Mouse (Mus musculus) spleen, adult 12 weeks (tissue): Measurements from ENCODE around the gene Cxcr5.
"Not testable (repeated sequence)": the region's sequence is repeated elsewhere in the genome, so short reads cannot be mapped to it uniquely, and the experiment has no call there.

Experiments
- DNase-seq: peaks from one replicate; pipeline ENCODE4 v3.0.0; 2022; ENCODE audit warnings: low spot score

The Cxcr5 gene

DNA sequence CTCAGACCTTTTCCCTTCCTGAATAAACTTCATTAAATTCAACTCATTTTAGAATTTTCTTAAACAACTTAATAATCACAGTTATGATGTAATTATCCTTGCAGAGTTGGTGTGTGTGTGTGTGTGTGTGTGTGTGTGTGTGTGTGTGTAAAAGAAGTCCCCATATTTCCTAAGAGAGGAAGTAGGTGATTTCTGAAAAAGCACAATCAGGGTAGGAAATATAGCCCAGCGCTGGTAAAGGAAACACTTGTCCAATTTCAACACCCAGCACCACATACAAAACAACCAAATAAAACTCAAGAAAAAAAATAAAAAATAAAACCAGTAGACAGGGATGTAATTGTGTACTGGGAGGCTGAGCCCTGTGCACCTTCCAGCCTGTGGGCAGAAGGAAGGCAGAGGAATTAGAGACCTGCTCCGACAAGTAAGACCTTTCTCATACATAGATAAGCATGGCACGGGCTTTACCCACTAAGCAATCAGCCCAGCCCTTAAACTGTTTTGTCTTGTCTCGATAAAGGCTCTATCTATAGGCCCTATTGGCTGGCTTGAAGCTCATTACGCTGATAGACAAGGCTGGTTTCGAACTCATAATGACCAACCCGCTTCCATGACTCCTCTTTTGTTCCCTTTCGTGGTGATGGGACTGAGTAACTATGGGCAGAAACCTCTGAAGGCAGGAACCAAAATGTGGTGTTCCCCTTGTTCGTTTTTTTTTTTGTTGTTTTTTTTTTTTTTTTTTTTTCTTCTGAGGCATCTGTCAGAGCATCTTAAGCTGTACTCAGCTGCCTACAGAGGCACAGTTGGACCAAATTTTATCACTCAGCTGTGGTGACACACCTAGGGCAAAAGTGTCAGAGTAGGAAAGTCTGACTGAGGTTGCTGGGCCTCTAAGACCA is 25.8 kb upstream of the Cxcr5 start:
- no peak for DNase-seq

DNA sequence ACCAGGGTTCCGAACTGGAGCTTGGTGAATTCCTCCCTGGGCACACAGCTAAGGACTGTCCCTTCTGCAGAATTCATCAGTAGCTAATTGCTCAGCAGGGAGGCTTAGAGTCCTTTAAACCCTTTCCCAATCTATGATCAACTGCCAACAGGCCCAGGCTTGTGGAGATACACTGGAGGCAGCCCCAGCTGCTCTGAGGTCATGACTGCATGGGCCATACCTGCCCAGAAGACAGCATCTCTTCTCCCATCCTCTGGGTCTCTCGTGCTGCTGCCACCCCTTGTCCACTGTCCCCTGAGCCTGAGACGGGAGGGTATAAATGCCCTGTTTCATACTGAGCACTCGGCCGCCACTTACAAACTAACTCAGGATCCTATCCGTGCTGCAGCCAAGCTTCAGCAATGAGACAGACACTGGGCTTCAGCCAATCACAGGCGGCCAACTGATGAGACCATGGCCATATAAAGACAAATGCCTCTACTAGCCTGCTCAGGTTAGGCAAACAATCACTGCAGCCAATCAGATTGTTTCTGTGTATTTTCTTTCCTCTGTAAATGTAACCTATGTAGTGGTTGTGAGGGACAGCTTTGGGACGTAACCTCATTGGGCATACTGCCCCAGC is 25.1 kb upstream of the Cxcr5 start:
- no peak for DNase-seq

DNA sequence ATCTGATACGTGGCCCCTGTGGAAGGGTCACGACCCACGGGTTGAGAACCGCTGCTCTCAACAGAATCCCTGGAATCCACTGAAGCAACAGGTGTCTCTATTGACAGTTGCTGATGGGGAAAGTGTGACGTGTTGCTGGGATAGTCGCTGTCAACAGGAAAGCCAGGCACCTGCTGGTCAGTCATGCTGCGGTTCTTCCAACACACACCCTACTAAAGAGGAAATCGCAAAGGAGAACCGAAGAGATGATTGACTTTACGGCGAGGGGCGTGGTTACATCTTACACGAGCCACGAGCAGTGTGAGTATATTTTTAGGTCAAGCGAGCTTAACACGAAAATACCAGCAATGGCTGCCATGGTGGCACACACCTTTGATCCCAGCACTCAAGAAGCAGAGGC is 20.7 kb upstream of the Cxcr5 start:
- DNase-seq = peak; percentile 54

DNA sequence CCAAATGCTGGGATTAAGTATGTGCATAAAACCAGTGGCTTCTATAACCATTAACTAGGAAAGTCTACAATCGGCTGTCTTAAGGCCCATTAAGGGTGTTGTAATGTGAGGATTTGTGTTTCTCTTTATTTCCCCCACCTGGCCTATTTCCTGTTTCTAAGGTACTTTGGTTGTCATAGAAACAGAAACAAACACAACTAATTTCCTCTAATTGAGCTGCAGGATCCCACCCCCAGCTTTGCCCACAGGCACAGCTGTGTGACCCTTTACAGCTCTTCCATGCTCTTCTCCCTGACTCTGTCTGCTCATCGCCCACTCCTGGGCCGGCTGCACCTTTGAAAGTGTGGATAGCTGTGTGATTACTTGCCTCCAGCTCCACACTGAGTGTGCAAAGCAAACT is 19.7 kb upstream of the Cxcr5 start:
- peak; percentile 37 for DNase-seq

DNA sequence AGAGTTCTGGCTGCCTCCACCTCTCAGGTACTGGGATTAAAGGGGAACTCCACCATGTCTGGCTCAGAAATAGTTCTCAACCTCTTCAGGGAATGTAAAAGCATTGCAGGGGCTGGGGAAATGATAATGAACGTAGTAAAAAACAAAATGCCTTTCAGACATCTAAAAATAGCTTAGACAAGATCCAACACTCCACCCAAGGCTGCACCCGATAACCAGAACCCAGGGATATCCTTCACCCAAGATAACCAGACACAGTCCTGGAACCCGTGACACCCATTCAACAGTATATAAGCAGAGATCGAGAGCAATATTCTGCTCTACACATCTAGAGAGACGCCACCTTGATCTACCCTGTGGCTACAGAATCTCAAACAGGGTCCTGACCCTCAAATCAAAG is 18.4 kb upstream of the Cxcr5 start:
- DNase-seq = no peak

DNA sequence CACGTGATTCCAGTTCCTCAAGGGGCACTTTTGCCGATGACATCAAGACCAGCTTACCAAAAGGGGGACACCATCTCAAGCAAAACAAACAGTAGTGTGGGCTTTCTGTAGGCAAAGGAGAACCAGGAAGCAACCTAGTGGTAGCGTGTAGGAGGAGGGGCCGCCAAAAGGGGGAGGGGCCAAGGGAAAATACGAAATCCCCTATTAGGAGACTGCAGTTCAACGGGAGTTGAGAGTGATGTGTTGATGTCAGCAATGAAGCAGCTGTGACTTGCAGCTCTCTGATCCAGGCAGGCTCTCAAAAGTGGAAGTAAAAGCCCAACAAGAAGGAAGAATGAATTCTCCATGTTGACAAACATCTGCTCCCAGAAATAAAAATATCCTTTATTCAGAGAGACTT is 17.7 kb upstream of the Cxcr5 start:
- DNase-seq = peak; percentile 72

DNA sequence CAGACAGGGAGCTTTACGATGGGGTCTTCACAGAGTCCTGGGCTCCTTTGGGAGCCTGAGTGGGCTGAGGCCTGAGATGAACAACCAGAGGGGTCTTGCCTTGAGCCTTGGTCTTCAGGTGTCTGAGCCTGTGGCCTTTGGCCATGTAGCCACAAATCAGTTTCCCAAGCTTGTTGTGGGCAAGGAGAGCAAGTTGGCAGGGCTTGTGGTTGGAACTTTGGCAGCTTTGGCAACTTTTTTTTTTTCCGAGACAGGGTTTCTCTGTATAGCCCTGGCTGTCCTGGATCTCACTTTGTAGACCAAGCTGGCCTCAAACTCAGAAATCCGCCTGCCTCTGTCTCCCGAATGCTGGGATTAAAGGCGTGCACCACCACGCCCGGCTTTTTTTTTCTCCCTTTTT is 14.4 kb upstream of the Cxcr5 start:
- not testable (repeated sequence) for DNase-seq

DNA sequence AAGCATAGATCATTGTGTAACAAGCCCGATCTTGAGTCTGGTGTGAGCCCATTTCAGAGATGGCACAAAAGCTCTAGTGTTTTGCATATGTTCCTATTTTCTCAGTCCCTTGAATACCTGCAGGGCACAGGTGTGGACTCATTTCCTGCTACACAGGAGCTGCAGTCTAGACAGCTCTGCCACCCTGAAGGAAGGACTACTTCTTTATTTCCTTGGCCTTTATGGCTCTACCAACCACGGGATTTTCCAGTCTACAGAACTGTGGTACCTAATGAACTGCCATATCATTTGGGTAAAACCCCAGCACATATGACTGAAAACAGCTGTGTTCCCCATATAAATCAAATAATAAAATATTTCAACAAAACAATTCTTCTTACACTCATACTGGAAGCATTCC is 13.4 kb upstream of the Cxcr5 start:
- DNase-seq = no peak

DNA sequence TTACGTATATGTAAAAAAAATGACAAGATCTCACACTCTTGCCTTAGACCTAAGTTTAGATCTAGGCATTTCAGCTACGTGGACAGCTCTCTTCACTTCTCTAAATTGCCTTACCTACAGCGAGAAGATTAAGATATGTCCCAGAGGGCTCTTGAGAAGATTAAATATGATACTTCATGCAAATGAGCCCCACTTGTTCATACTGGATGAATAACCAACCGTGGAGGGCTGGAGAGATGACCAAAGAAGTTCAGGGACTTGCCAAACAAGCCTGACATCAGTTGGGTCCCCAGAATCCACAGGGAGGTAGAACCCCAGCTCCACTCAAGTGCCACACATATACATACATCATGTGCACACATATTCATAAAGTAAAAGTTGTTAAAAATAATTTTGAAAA is 11.6 kb upstream of the Cxcr5 start:
- no peak for DNase-seq

DNA sequence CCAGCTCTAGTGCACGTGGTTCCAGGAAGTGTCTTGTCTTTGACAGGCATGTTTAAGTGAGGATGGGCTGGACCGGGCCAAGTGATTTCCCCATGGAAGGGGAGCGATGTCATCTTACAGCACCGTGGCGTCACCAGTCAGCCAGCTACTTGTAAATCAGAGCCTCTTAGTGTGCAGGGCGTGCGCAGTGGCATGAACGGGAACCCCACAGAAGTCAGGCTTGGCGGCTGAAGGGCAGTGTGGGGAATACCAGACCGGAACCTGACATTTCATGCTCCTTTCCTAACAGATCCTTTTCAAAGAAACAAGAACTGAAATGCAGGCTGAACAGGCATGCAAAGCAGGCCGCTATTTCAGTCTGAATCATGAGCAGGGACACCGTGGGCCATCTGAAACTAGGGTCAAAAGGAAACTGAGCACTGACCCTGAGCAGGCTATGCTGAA is 9.3 kb upstream of the Cxcr5 start:
- peak; percentile 50 for DNase-seq

DNA sequence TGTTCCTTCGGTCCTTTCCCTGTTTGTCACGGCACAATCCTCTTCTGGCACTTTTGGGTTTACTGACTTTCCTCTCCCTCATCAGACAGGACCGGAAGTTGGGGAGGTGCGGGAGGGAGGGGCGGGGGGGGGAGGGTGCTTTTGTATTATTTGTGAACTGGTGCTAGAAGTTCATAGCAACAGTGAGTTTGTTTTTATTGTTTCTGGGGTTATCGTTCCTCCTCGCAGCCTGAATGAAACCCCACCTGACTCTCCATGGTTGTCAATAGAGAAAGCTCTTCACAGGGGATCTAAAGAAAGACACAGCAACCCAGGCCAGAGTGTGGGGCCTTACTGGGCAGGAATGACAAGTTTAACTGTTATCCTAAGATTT is 6.4 kb upstream of the Cxcr5 start:
- no peak for DNase-seq

DNA sequence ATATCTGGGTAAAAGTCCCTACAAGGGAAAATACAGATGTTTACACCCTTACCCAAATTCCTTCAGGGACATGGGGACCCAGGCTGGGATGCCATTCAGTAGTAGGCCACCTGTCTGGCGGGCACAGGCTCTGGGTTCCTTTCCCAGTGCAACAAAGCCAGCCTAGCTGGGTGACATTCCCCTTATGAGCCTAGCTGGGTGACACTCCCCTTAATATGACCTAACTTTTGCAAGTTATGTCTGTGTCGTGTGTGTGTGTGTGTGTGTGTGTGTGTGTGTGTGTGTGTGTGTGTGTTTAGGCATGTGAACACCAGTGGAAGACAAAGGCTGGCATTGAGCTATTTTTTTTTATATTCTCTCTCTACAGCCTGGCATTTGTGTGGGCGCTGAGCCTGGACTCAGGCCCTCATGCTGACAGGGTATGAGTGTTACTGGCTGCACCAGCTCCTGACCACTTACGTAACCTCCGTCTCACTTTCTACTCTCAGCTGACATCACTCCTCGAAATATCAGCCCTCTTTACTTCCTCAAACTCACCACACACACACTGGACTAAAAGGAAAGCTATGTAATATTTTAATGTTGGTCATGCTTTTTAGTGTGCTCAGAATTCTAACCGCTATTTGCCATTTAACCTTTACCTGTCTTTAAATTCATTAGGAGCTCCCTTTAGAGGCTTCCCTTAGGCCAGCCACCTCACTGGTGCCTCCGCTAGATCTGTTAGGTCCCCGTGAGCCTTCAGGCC is 5.8 kb upstream of the Cxcr5 start:
- no peak for DNase-seq

DNA sequence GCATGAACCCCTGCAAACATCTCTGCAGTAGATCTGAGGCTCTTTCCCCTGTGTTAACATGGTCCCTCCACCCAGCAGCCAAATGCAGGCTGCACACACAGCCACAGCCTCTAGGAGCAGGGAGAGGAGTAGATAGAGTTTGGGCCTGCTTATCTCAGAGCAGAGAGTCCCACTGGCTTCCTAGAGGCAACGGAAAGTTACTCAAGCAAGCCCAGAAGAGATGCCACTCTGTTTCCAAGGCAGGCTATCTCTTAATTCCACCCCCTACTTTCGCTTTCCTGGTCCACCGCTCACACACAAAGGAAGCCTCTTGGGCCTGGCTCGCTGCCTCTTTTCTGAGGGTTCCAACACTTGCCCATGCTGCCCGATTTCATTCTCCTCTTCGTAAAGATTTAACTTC is 3.7 kb upstream of the Cxcr5 start:
- no peak for DNase-seq

DNA sequence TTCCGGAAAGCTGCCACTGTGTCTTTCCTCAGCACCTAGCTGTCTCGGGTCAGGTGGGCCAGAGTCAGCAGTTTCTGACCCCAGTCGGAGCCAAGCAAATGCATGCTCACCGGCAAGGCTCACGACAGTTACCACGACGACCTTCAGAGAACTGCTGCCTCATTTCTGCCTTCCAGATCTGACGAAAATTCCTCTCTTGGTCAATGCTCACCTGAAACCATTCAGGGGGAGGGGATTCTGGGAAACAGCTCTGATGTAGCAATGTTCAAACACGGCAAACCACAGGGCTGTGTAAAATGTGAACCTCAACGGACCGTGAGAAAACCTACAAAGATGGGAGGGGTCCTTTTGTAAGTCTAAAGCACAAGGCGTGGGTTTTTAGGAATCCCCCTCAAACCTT is 1.3 kb upstream of the Cxcr5 start:
- no peak for DNase-seq

DNA sequence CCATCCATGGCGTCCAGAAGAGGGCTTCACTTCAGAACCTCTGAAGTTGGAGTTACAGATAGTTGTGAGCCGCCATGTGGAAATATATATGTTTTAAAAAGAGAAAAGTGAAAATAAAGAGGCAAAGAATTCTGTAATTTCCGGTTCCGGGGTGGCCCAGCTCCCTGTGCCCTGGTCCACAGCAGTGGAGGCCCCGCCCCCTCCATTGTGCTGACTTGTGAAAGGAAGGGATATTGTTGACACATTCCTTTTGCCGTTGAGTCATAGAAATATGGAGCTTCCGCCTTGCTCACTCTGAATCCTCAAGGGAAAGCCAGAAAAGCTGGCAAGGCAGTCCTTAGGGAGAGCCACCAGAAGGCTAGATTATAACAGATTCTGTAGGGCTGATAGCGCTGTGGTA is 9.5 kb downstream of the Cxcr5 start:
- DNase-seq = no peak

DNA sequence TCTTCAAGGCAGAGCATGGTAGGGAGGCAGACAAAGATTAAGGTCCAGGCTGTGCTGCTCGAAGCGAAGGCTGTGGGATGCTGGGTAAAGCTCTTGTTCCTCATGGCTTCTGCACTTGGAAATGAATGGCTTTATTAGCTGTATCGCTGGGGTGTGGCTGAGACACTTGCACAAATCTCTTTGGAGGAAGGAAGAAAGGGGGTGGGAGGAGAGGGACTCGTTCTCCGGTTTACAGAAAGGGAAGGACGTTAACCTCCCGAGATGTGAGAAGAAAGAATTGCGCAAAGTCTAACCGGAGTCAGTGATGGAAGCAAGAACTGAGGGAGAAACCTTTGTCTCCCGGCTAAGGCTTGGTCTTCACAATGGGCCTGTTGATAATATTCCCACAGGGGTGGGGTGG is 10.5 kb downstream of the Cxcr5 start:
- DNase-seq = no peak

DNA sequence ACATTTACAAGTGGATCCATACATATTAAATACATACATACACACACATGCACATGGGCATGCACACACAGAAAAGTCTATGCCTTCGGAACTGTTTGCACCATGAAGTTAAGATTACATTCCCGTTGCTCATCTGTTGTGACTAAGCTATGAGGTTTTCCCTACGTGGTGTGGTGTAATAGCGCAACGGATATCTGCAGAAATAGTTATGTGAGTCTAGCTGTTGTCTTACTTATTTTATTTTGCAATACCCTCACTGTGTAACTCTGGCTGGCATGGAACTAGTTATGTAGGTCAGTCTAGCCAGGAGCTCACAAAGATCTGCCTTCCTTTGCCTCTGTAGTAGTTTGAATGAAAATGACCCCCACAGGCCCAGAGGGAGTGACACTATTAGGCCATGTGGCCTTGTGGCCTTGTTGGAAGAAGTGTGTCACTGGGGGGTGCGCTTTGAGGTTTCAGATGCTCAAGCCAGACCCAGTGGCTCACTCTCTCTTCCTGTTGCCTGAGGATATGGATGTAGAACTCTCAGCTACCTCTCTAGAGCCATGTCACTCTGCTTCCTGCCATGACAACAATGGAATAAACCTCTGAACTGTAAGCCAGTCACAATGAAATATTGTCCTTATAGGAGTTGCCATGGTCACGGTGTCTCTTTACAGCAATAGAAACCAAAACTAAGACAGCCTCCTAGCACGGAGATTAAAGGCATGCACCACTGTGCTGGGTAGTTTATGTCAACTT is 13.1 kb downstream of the Cxcr5 start:
- no peak for DNase-seq

DNA sequence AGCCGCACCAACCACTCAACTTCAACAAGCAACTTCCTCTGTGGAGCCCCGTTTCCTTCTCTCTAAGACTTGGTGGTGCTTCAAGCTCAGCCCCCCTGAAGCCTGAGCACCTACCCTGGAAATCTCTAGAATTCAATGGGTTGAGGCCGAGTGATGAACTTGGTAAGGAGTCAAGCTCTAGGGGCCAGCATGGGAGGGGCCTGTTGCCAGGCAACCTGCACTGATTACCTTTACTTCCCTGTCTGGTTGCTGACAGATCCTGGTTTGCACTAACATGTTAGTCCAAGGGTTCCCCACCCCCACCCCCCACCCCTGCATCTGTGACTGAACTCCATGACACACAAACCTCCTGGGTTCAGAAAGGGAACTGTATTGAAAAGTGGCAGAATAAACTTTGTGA is 16.7 kb downstream of the Cxcr5 start:
- no peak for DNase-seq

DNA sequence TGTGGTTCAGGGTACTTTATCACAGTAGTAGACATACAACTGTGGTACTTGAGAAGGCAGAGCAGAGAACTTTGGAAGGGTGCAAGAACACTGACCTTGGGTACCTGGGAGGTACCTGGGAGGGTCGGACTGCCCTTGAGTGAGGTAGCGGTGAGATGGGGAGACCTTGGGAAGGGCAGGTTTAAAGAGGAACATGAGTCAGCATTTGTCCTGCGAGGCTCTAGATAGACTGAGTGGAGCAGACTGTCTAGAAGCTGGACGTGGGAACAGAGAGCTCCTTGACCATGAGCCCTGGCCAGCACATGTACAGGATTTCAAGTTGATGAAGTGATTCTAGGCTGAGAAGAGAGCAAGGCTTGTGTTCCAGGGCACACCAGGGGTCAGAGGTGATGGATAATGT is 19.3 kb downstream of the Cxcr5 start:
- no peak for DNase-seq

DNA sequence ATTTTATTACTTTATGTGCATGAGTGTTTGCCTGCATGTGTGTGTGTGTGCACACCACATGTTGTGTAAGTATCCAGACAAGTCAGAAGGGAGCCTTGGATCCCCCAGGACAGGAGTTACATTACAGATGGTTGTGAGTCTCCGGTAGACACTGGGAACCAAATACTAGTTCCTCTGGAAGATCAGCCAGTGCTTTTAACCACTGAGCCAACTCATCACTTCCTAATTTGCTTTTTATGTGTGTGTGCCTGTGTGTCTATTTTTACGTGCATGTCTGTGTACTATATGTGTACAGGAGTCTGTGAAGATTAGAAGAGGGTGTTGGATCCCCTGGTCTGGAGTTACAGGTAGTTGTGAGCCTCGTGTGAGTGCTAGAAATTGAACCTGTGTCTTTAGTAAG is 21.0 kb downstream of the Cxcr5 start:
- no peak for DNase-seq

DNA sequence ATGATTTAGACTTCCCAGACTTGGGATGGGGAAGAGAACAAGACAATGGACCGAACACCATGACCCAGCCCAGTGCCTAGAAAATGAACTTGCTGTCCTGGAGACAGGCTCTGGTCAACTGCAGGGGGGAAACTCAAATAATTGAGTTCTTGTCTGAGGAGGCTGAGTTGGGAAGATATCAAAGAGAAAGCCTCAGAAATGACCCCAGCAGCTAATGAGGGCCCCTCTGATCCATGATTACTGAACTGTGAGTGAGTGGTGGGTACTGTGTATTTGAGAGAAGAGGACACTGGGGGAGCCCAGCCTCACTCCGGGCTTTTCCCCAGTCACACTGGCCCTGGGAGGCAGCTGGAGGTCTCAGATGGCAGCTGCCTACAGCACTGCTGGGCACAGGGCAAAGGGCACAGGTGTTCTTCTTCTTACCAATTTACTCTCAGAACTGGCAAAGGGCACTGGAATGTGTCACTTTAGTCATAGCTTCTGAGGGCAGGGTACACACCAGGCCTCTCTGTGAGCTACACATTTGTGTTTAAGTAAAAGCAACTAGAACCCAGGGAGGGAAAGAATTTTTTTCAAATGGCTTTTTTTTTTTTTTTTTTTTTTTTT is 21.8 kb downstream of the Cxcr5 start:
- DNase-seq = no peak
